Mouse (Mus musculus): ENCODE measurements at regions not wholly inside any gene's neighbourhood (a gene's known extent, or its start where the extent isn't known, plus 50 kb on each side); places are given as distances from the start of the nearest gene placed in this dataset.

GRCm38 (mm10) chr4:53246083-53246747, 86.5 kb upstream of the Abca1 start:
- peak overlapping the region; percentile 94 for H3K27ac ChIP-seq (ENCODE audit: control insufficient read depth, low read depth, low read length)
- H3K4me3 ChIP-seq (ENCODE audit: control insufficient read depth in 1 of 2, insufficient read depth in 1 of 2, low read depth in 2 of 2, low read length in 2 of 2) = peak overlapping the region; percentile 33 to 42
- peak; percentile 92 for DNase-seq (ENCODE audit: low read depth, low spot score)
- TF ChIP-seq USF2 (IDR thresholded peaks at IDR 0.05; ENCODE audit: borderline replicate concordance in 1 of 2, insufficient read depth in 1 of 2, low read depth in 1 of 2, low read length in 2 of 2) = no peak
- no peak for TF ChIP-seq RAD21 (IDR thresholded peaks at IDR 0.05; ENCODE audit: low read depth, low read length)
- TF ChIP-seq SIN3A (IDR thresholded peaks at IDR 0.05; ENCODE audit: low read length) = peak; percentile 81
- TF ChIP-seq CHD2 (IDR thresholded peaks at IDR 0.05; ENCODE audit: low read length) = peak; percentile 79
- TF ChIP-seq ZMIZ1 (IDR thresholded peaks at IDR 0.05; ENCODE audit: low read depth, low read length) = no peak
- no peak; the same call in 1 of the 2 replicates for TF ChIP-seq BHLHE40 (IDR thresholded peaks at IDR 0.05; ENCODE audit: borderline replicate concordance, low read depth, low read length)
- peak; percentile 63 for TF ChIP-seq MYC (IDR thresholded peaks at IDR 0.05; ENCODE audit: low read depth, low read length)
- TF ChIP-seq MXI1 (IDR thresholded peaks at IDR 0.05; ENCODE audit: low read depth, low read length) = no peak; the same call in 1 of the 2 replicates
- peak; percentile 92 for TF ChIP-seq ELF1 (IDR thresholded peaks at IDR 0.05; ENCODE audit: low read depth, low read length)
- TF ChIP-seq JUND (IDR thresholded peaks at IDR 0.05; ENCODE audit: low read depth, low read length) = no peak
- TF ChIP-seq ZC3H11A (IDR thresholded peaks at IDR 0.05; ENCODE audit: low read depth, low read length) = no peak
- TF ChIP-seq RCOR1 (IDR thresholded peaks at IDR 0.05; ENCODE audit: low read depth, low read length) = peak; percentile 39; the same call in 1 of the 2 replicates
- no peak for TF ChIP-seq MEF2A (IDR thresholded peaks at IDR 0.05; ENCODE audit: extremely low read depth, insufficient replicate concordance, low read depth, low read length, poor library complexity, severe bottlenecking)
- TF ChIP-seq ZNF384 (IDR thresholded peaks at IDR 0.05; ENCODE audit: low read depth, low read length) = no peak
- peak; percentile 83 for TF ChIP-seq HCFC1 (IDR thresholded peaks at IDR 0.05; ENCODE audit: low read depth, low read length)
- no peak for TF ChIP-seq GABPA (IDR thresholded peaks at IDR 0.05; ENCODE audit: low read depth, low read length)
- peak; percentile 95 for TF ChIP-seq ETS1 (IDR thresholded peaks at IDR 0.05; ENCODE audit: low read depth, low read length)
- TF ChIP-seq TAL1 (IDR thresholded peaks at IDR 0.05; ENCODE audit: low read length) = peak; percentile 62
- no peak; the same call in none of the 2 replicates for TF ChIP-seq NELFE (IDR thresholded peaks at IDR 0.05; ENCODE audit: low read depth, low read length)
- no peak; the same call in 1 of the 2 replicates for TF ChIP-seq POLR2AphosphoS5 (IDR thresholded peaks at IDR 0.05; ENCODE audit: borderline replicate concordance, low read depth, low read length)
- TF ChIP-seq POLR2A (IDR thresholded peaks at IDR 0.05; ENCODE audit: control insufficient read depth in 1 of 2, insufficient read depth in 1 of 2, low read depth in 1 of 2, low read length in 2 of 2, poor library complexity in 1 of 2) = peak; percentile 60 to 72; a peak in 3 of 4 replicates
- TF ChIP-seq ZKSCAN1 (IDR thresholded peaks at IDR 0.05; ENCODE audit: low read depth, low read length) = no peak
- no peak; the same call in 1 of the 2 replicates for TF ChIP-seq KAT2A (conservative IDR thresholded peaks at IDR 0.05; ENCODE audit: low read depth, low read length)
- no peak for TF ChIP-seq MYB (IDR thresholded peaks at IDR 0.05; ENCODE audit: low read depth, low read length)
- TF ChIP-seq MAX (IDR thresholded peaks at IDR 0.05; ENCODE audit: low read length) = peak; percentile 58
- TF ChIP-seq MAFK (IDR thresholded peaks at IDR 0.05; ENCODE audit: borderline replicate concordance, low read depth, low read length) = no peak
- TF ChIP-seq USF1 (IDR thresholded peaks at IDR 0.05; ENCODE audit: low read depth, low read length) = 0 out of 2 replicates have a peak, but pooled peaks have one; percentile 22
- peak; percentile 56 to 86; a peak in 3 of 4 replicates for TF ChIP-seq EP300 (IDR thresholded peaks at IDR 0.05; ENCODE audit: low read depth in 1 of 2, low read length in 2 of 2)
- no peak for TF ChIP-seq NRF1 (IDR thresholded peaks at IDR 0.05; ENCODE audit: insufficient read depth, low read depth, low read length, poor library complexity, severe bottlenecking)
- TF ChIP-seq E2F4 (IDR thresholded peaks at IDR 0.05; ENCODE audit: borderline replicate concordance, low read depth, low read length) = no peak
- no peak for TF ChIP-seq CTCF (IDR thresholded peaks at IDR 0.05 in 2 of 3, conservative IDR thresholded peaks at IDR 0.05 in 1 of 3; ENCODE audit: control insufficient read depth in 1 of 3, insufficient read depth in 1 of 3, low read depth in 2 of 3, low read length in 3 of 3, poor library complexity in 1 of 3, severe bottlenecking in 1 of 3)
- TF ChIP-seq GATA1 (IDR thresholded peaks at IDR 0.05; ENCODE audit: low read depth, low read length) = peak; percentile 86
- TF ChIP-seq TCF12 (IDR thresholded peaks at IDR 0.05; ENCODE audit: low read depth, low read length) = peak; percentile 82
- no peak for TF ChIP-seq UBTF (IDR thresholded peaks at IDR 0.05; ENCODE audit: borderline replicate concordance, insufficient read depth, low read depth, low read length)
- TF ChIP-seq CHD1 (IDR thresholded peaks at IDR 0.05; ENCODE audit: low read depth, low read length) = no peak
- no peak for TF ChIP-seq MAZ (IDR thresholded peaks at IDR 0.05; ENCODE audit: low read depth, low read length)

More at GRCm38 (mm10) chr4:53246083-53246747, 86.5 kb upstream of the Abca1 start:
- H3K79me2 ChIP-seq (ENCODE audit: control insufficient read depth, insufficient read depth, low read length, poor library complexity) = no peaks in the 10 kb centered on the region; the same call in 1 of the 2 replicates
- H3K4me1 ChIP-seq (ENCODE audit: control insufficient read depth in 1 of 2, insufficient read depth in 2 of 2, low read length in 2 of 2) = peaks cover 3 to 15% of the 10 kb centered on the region in 2 experiments; a peak in 2 of 4 replicates
- peak overlapping the region; percentile 55 for H3K9ac ChIP-seq (ENCODE audit: control insufficient read depth, low read depth, low read length, poor library complexity, severe bottlenecking)
- peaks cover 0 to 19% of the 10 kb centered on the region in 2 experiments; a peak in 2 of 4 replicates for H3K36me3 ChIP-seq (ENCODE audit: control insufficient read depth in 1 of 2, insufficient read depth in 2 of 2, low read length in 2 of 2)
- H3K27me3 ChIP-seq (ENCODE audit: control insufficient read depth in 1 of 2, insufficient read depth in 2 of 2, low read length in 2 of 2) = no peaks in the 10 kb centered on the region
- H3K9me3 ChIP-seq (replicated peaks; ENCODE audit: insufficient read depth, low read length) = no peaks in the 10 kb centered on the region
